Mouse (Mus musculus) testis, postnatal 10 days (tissue): Measurements from ENCODE around the gene Fbxo31.
"Not testable (repeated sequence)": the region's sequence is repeated elsewhere in the genome, so short reads cannot be mapped to it uniquely, and the experiment has no call there.

Source experiments
- DNase-seq: peaks from one replicate; pipeline ENCODE4 v3.0.0; 2021; ENCODE audit warnings: low spot score

Gene Fbxo31

GRCm38 (mm10) chr8:121578676-121579451 is at the start of gene Fbxo31:
Gene Fbxo31 (minus strand): TSS chr8:121578806.
- DNase-seq, result peak; percentile 99

DNA sequence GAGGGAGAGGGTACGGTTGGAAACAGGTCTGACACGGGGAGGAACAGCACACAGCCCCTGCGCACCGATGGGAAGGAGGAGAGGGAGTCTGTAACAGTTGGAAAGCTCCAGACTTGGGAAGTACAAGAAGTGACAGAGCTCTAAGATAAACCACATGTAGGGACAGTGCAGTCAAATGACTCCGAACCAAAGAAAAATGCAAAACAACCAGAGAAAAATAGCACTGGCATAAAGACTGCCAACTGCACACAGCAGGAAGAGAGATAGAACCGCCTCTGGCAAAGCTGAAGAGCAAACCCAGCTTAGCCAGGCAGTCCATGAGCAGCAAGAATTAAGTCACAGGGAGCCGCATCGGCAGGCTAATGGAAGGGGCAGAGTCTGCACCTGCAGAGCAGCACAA is 44.4 kb upstream of the Fbxo31 start:
- DNase-seq, result no peak

DNA sequence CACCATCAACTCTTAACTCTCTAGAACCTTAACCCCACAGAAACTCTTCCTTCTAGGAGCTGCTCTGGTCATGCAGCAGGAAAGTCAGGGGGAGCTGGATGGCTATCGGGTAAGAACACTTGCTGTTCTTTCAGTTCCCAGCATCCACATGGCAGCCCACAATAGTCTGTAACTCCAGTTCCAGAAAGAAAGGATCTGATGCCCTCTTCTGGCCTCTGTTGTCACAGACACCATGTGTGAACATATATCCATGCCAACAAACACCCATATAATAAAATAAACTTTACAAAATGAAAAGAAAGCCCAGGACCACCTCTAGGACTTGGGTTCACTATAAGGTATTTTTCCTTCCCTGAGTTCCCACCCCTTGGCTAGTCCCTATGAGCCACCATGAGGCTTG is 43.3 kb upstream of the Fbxo31 start:
- no peak for DNase-seq

DNA sequence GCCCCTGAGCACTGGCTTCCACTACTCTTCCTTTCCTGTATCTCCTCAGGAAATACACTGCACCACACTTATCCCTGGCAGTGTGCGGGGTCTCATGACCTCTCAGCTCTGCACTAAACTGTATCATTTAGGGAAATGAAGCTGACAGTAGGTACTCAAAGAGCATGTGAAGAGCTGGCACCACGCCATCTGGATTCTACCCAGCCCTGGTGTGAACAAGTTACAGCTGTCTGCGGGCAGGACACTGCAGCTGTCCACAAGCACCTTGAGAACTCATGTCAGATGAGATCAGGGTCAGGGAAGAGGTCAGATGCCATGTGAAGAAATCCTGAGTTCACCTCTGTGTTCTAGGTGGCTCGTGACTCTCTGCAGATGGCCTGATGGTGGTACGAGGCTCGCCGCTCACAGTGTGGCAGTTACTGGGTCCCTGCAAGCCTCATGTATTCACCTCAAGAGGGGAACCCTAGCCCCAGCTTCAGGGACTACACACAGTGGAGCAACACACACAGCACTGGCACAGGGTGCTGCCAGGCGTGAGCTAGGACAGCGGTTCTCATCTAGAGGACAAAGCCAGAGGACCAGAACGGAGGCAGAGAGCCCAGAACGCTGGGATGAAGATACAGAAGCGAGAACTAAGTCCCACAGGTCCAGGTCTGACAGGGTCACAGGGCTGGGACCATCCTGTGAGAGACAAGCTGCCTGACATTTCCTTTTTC is 42.4 kb upstream of the Fbxo31 start:
- DNase-seq, result peak; percentile 67

DNA sequence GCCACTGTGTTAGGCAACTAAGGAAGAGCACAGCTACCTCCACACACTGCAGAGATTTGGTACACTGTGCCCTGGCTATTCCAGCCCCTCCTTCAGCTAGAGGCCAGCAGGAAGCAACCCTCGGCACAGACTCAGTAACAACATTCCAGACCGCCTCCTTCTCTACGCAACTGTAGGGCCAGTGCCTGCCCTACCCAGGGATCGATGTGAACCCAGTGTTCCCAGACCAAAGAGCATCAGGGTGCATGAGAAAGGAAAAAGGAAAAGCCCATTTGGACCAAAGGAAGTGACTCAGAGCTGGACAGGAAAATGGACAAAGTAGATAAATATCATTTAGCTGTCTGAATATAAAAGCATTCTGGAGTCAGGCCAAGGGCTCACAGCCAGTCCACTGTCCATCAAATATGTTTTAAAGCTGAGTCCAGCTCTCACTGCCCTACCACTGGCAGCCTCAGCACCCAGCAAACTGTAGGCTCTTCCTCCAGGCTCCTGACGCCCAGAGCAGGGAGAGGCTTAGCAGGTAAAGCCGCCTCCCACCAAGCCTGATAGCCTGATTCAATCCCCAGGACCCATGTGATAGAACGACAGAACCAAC is 40.9 kb upstream of the Fbxo31 start:
- DNase-seq, result no peak

- no peak for DNase-seq
Measured at GRCm38 (mm10) chr8:121613419-121613818, 34.8 kb upstream of the Fbxo31 start.

DNA sequence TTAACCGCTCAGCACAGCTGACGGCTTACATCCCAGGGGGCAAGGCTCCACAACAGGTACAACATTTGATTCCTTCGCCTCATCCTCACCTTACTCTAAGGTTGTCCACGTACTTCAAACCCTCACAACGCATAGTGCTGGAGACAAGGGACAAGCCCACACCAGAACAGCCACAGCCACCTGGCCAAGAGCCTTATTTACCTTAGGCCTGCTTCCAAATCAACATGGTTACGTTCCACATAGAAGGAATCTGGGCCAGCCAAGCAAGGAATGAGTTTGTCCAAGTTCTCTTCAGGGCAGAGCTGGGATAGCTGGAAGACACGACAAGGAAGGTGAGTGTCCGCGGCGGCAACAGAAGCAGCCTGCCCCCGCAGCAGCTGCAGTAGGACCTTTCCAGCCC is 31.3 kb upstream of the Fbxo31 start:
- DNase-seq, result no peak

- DNase-seq, result no peak
Measured at GRCm38 (mm10) chr8:121609251-121609650, 30.6 kb upstream of the Fbxo31 start.

GRCm38 (mm10) chr8:121607661-121608060 is 29.1 kb upstream of the Fbxo31 start:
- no peak for DNase-seq

DNA sequence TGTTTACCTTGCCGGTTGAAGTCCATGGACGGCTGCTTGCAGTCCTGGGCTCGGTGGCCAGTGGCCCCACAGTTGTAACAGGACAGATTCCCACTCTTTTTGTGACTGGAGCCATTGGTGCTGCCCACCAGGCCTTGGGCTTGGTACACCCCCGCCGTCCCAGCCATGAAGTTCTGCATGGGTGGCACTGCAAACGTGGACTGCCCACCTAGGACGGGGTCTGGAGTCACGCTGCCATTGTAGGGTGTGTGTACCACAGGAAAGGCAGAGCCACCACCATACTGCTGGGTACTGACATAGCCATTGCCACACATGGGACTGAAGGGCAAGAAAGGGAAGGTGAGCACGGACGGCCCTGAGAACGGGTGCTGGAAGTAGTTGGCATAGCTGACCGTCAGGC is 25.2 kb upstream of the Fbxo31 start:
- no peak for DNase-seq

- peak; percentile 70 for DNase-seq
Measured at GRCm38 (mm10) chr8:121602860-121603259, 24.3 kb upstream of the Fbxo31 start.

DNA sequence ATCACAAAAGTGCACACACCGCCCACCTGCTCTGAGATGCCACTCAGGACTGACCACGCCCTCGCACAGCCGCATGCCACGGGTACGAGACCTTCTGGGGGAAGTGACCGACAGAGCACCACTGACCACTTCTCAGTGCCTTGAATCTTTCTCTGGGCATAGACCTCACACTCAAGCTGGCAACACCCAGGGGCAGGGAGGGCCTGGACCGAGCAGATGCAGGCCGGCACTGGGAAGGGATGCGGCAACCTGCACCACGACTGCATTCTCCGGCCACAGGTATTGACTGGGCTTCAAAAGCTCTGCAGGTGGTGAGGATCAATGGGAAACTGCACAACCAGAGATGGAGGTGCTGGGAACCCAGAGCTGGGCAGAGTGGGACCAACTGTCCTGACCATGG is 23.8 kb upstream of the Fbxo31 start:
- no peak for DNase-seq

DNA sequence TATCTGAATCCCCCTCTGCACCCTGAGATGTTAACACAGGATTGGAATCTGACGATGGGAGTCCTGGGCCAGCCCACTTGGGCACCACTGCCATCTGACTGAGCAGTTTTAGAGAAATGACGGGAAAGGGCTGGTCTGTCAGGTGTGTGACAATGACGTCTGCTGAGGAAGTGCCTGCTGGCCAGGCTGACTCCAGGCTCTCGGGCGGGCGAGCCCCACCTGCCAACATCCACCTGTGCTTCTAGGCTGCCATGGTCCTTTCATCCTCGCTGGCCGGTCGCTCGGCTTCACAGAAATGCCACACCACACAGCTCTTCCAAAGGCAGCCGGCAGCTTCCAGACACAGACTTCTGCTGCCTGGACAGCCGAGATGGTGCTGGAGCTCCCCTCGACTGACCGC is 21.2 kb upstream of the Fbxo31 start:
- DNase-seq, result no peak

GRCm38 (mm10) chr8:121598892-121599291 is 20.3 kb upstream of the Fbxo31 start:
- DNase-seq, result peak; percentile 88

- no peak for DNase-seq
Measured at GRCm38 (mm10) chr8:121598190-121598589, 19.6 kb upstream of the Fbxo31 start.

DNA sequence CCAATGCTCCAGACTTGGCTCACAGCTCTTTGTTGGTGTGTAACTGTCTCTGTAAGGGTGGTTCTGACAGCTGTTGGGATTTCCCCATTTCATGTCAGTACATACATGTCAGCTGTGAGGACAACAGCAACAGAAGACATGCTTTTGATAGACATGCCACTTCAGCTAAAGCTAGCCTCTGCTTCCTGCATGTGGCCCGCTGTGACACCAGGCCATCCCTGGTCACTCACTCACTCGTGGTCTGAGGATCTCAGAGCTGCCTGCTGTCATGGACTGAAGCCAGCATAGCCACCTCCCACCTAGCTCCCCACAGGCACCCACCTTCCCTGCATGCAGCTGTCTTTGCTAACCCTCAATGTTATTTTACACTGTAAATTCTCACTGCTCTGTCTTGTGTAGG is 18.9 kb upstream of the Fbxo31 start:
- DNase-seq, result not testable (repeated sequence)

DNA sequence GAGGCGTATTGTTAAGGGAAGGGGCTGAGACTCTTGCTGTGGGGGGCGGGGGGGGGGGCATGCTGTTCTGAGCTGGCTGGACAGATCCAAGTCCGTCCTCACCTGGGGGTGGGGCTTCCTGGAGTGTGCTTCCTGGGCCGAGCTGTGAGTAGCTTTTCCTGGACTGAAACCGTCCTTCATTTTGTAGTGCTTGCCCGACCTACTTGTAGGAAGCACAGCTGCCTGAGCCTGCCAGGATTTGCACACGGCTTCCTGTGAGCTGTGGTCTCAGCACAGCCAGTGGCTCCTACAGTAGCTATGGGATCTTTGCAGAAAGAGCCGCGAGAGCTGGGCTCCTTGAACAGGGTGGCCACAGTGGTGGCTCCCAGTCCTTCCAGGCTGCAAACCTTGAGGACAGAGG is 15.4 kb upstream of the Fbxo31 start:
- DNase-seq, result no peak

GRCm38 (mm10) chr8:121593293-121593692 is 14.7 kb upstream of the Fbxo31 start:
- no peak for DNase-seq

GRCm38 (mm10) chr8:121591178-121592066 is 12.8 kb upstream of the Fbxo31 start:
- no peak for DNase-seq

- peak; percentile 97 for DNase-seq
Measured at GRCm38 (mm10) chr8:121590203-121591177, 11.9 kb upstream of the Fbxo31 start, which contains the start of gene Map1lc3b. Gene Map1lc3b (plus strand): TSS chr8:121590361.

DNA sequence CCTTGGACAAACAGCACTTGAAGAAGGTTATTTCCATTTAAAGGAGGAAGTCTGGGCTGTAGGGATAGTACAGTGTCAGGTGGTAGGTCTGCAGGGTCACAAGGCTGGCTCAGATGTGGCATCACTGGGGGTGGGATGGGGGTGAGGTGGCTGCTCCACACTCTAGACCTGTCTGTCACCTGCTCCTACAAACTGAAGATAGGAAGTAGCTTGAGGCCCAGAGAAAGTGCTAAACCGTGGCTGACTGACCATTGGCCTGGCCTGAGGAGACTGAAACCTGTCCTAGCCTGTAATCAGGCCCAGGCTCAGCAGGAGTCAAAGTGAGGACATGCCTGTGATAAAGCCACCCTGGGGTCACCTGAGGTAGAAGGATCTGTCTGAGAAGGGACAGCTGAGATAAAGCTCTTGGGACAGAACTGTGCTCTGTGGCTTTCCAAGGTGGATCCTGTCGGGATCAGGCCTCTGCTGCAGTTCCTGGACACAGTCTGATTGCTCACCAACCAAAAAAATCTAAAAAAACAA is 10.7 kb upstream of the Fbxo31 start:
- DNase-seq, result no peak
